Mouse (Mus musculus): ENCODE data around the gene Rrbp1. TPM values are rescaled to one million over a fixed set of nuclear protein-coding genes. Genes with fewer than 3 reads are reported as not detected.

Gene Rrbp1
- polyA plus RNA-seq, 1 experiment from 2014 or later = 106 TPM

GRCm38 (mm10) chr2:143991964-143992672, 18.9 kb downstream of the Rrbp1 start:
- Histone ChIP-seq H3K27me3 (replicated peaks; ENCODE audit: control insufficient read depth, insufficient read depth, low read length) (no peaks in the 10 kb centered on the region), H3K4me3 (ENCODE audit: low read length) (no peak overlapping the region), H3K4me1 (ENCODE audit: control insufficient read depth, insufficient read depth, low read length) (peaks cover 15% of the 10 kb centered on the region), H3K9ac (ENCODE audit: low read depth, low read length) (no peak overlapping the region), H3K9me3 (ENCODE audit: control insufficient read depth, low read length) (no peaks in the 10 kb centered on the region), H3K36me3 (ENCODE audit: control insufficient read depth, insufficient read depth, low read length) (no peaks in the 10 kb centered on the region), H3K27ac (ENCODE audit: low read length) (no peak overlapping the region), H3K4me2 (ENCODE audit: low read depth, low read length) (no peak overlapping the region)
- peak; percentile 35 for ATAC-seq
- WGBS = 74% methylated on average over 7 of the region's 7 CpGs

- WGBS = 57% methylated on average over 1 of the region's 1 CpGs
- H3K4me3 ChIP-seq (ENCODE audit: low read length) = no peak overlapping the region
- peaks cover 15% of the 10 kb centered on the region for H3K4me1 ChIP-seq (ENCODE audit: control insufficient read depth, insufficient read depth, low read length)
- no peaks in the 10 kb centered on the region for H3K9me3 ChIP-seq (ENCODE audit: control insufficient read depth, low read length)
- ATAC-seq = no peak
- no peak overlapping the region for H3K4me2 ChIP-seq (ENCODE audit: low read depth, low read length)
- H3K27ac ChIP-seq (ENCODE audit: low read length) = no peak overlapping the region
- H3K36me3 ChIP-seq (ENCODE audit: control insufficient read depth, insufficient read depth, low read length) = 0 out of 2 replicates have a peak, but pooled peaks cover under 1% of the 10 kb centered on the region
- no peaks in the 10 kb centered on the region for H3K27me3 ChIP-seq (replicated peaks; ENCODE audit: control insufficient read depth, insufficient read depth, low read length)
- no peak overlapping the region for H3K9ac ChIP-seq (ENCODE audit: low read depth, low read length)
These were observed 20.1 kb downstream of the Rrbp1 start for GRCm38 (mm10) chr2:143990997-143991396.

DNA sequence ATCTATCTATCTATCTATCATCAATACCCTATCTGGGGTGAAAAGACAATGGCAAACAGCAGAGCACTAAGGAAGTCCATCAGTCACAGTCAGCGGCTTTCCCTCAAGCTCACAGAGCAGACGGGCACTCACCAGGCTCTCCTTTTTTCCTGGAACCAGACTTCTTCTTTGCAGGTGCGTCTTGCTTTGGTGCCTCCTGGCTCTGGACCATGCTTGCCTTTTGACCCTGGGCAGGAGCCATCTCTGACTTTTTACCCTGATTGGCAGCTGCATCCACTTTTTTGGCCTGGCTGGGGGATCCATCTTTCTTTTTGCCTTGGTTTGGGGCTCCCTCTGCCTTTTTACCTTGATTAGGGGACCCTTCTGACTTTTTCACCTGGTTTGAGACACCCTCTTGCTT, 23.0 kb downstream of the Rrbp1 start:
- no peak overlapping the region for H3K4me3 ChIP-seq (ENCODE audit: low read length)
- no peak overlapping the region for H3K9ac ChIP-seq (ENCODE audit: low read depth, low read length)
- peaks cover 7% of the 10 kb centered on the region for H3K36me3 ChIP-seq (ENCODE audit: control insufficient read depth, insufficient read depth, low read length)
- no peak overlapping the region for H3K27ac ChIP-seq (ENCODE audit: low read length)
- H3K4me2 ChIP-seq (ENCODE audit: low read depth, low read length) = no peak overlapping the region
- H3K9me3 ChIP-seq (ENCODE audit: control insufficient read depth, low read length) = no peaks in the 10 kb centered on the region
- no peak for ATAC-seq
- peaks cover 11% of the 10 kb centered on the region for H3K4me1 ChIP-seq (ENCODE audit: control insufficient read depth, insufficient read depth, low read length)
- WGBS = 89% methylated on average over 3 of the region's 3 CpGs
- H3K27me3 ChIP-seq (replicated peaks; ENCODE audit: control insufficient read depth, insufficient read depth, low read length) = no peaks in the 10 kb centered on the region

DNA sequence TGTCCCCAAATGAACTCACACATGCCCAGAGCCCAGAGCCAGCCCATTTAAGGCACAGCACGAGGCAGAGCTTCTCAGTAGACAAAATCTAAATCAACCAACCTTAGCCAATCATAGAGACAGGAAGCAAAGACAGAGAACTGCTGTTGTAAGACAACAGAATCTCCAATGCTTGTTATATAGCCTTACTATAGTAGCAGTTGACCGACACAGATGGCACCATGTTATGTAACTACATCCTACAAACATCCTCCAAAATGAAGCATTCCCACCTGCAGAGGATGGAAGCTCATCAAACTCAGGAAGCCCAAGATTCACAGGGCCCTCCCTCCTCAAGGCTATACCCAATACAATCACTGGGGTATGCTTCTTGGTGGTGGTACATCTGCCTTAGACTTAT, 23.6 kb downstream of the Rrbp1 start:
- no peak for ATAC-seq
- Histone ChIP-seq H3K4me3 (ENCODE audit: low read length) (no peak overlapping the region), H3K9me3 (ENCODE audit: control insufficient read depth, low read length) (no peaks in the 10 kb centered on the region), H3K4me1 (ENCODE audit: control insufficient read depth, insufficient read depth, low read length) (peaks cover 8% of the 10 kb centered on the region), H3K36me3 (ENCODE audit: control insufficient read depth, insufficient read depth, low read length) (peaks cover 7% of the 10 kb centered on the region), H3K4me2 (ENCODE audit: low read depth, low read length) (no peak overlapping the region), H3K27ac (ENCODE audit: low read length) (no peak overlapping the region), H3K27me3 (replicated peaks; ENCODE audit: control insufficient read depth, insufficient read depth, low read length) (no peaks in the 10 kb centered on the region), H3K9ac (ENCODE audit: low read depth, low read length) (no peak overlapping the region)
- 74% methylated on average over 2 of the region's 2 CpGs for WGBS

- 0 out of 2 replicates have a peak, but pooled peaks cover 4% of the 10 kb centered on the region for H3K4me1 ChIP-seq (ENCODE audit: control insufficient read depth, insufficient read depth, low read length)
- no peak overlapping the region for H3K27ac ChIP-seq (ENCODE audit: low read length)
- no peaks in the 10 kb centered on the region for H3K9me3 ChIP-seq (ENCODE audit: control insufficient read depth, low read length)
- H3K9ac ChIP-seq (ENCODE audit: low read depth, low read length) = no peak overlapping the region
- 57% methylated on average over 2 of the region's 2 CpGs for WGBS
- no peak overlapping the region for H3K4me3 ChIP-seq (ENCODE audit: low read length)
- no peaks in the 10 kb centered on the region for H3K27me3 ChIP-seq (replicated peaks; ENCODE audit: control insufficient read depth, insufficient read depth, low read length)
- peaks cover 7% of the 10 kb centered on the region for H3K36me3 ChIP-seq (ENCODE audit: control insufficient read depth, insufficient read depth, low read length)
- ATAC-seq = no peak
- H3K4me2 ChIP-seq (ENCODE audit: low read depth, low read length) = no peak overlapping the region
These were observed 27.6 kb downstream of the Rrbp1 start for GRCm38 (mm10) chr2:143983482-143983881.

- Histone ChIP-seq H3K4me1 (ENCODE audit: control insufficient read depth, insufficient read depth, low read length) (0 out of 2 replicates have a peak, but pooled peaks cover 6% of the 10 kb centered on the region), H3K36me3 (ENCODE audit: control insufficient read depth, insufficient read depth, low read length) (peaks cover 10% of the 10 kb centered on the region), H3K4me2 (ENCODE audit: low read depth, low read length) (no peak overlapping the region), H3K9me3 (ENCODE audit: control insufficient read depth, low read length) (no peaks in the 10 kb centered on the region), H3K27me3 (replicated peaks; ENCODE audit: control insufficient read depth, insufficient read depth, low read length) (no peaks in the 10 kb centered on the region), H3K27ac (ENCODE audit: low read length) (no peak overlapping the region), H3K9ac (ENCODE audit: low read depth, low read length) (no peak overlapping the region), H3K4me3 (ENCODE audit: low read length) (no peak overlapping the region)
- 0 out of 2 replicates have a peak, but pooled peaks have one; percentile 27 for ATAC-seq
- WGBS = 58% methylated on average over 3 of the region's 3 CpGs
These were observed 28.2 kb downstream of the Rrbp1 start for GRCm38 (mm10) chr2:143982901-143983300.

- no peak overlapping the region for H3K4me3 ChIP-seq (ENCODE audit: low read length)
- ATAC-seq = no peak
- H3K9ac ChIP-seq (ENCODE audit: low read depth, low read length) = no peak overlapping the region
- whole genome bisulfite sequencing = 84% methylated on average over 4 of the region's 4 CpGs
- H3K4me1 ChIP-seq (ENCODE audit: control insufficient read depth, insufficient read depth, low read length) = 0 out of 2 replicates have a peak, but pooled peaks cover 6% of the 10 kb centered on the region
- H3K27ac ChIP-seq (ENCODE audit: low read length) = no peak overlapping the region
- no peaks in the 10 kb centered on the region for H3K9me3 ChIP-seq (ENCODE audit: control insufficient read depth, low read length)
- peaks cover 10% of the 10 kb centered on the region for H3K36me3 ChIP-seq (ENCODE audit: control insufficient read depth, insufficient read depth, low read length)
- H3K4me2 ChIP-seq (ENCODE audit: low read depth, low read length) = no peak overlapping the region
- H3K27me3 ChIP-seq (replicated peaks; ENCODE audit: control insufficient read depth, insufficient read depth, low read length) = no peaks in the 10 kb centered on the region
These were observed 28.9 kb downstream of the Rrbp1 start for GRCm38 (mm10) chr2:143982152-143982551.

DNA sequence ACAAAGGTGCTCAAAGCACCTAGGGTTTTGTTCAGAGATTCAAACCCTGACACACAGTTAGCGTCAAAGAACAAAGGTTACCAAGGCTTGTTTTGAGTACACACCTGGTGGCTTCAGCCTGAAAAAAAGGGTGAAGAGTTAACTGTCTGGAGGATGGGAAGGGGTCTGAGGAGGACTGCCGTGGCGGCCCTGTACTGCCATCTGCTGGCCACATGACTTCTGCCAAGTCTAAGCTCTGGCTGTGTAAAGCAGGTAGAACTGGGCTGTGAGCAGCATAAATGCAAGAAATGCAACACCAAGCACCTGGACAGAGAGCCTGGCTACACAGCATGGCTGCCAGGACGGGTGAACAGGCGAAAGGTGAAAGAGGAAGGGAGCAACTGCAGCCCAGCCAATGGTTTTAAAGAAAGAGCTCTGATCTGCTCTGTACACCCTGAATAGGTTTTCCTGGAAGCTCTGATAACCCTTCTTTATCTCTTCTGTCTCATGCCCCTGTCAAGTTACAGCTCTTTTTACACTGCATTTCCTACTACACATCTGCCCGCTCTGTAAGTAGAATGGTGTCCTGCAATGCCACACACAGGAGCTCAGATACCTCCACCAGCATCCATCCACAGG, 30.2 kb downstream of the Rrbp1 start:
- ATAC-seq = peak; percentile 52
- H3K27ac ChIP-seq (ENCODE audit: low read length) = no peak overlapping the region
- H3K4me2 ChIP-seq (ENCODE audit: low read depth, low read length) = no peak overlapping the region
- H3K9ac ChIP-seq (ENCODE audit: low read depth, low read length) = no peak overlapping the region
- H3K36me3 ChIP-seq (ENCODE audit: control insufficient read depth, insufficient read depth, low read length) = peaks cover 8% of the 10 kb centered on the region
- H3K4me3 ChIP-seq (ENCODE audit: low read length) = no peak overlapping the region
- H3K27me3 ChIP-seq (replicated peaks; ENCODE audit: control insufficient read depth, insufficient read depth, low read length) = no peaks in the 10 kb centered on the region
- 0 out of 2 replicates have a peak, but pooled peaks cover 6% of the 10 kb centered on the region for H3K4me1 ChIP-seq (ENCODE audit: control insufficient read depth, insufficient read depth, low read length)
- 39% methylated on average over 6 of the region's 6 CpGs for WGBS
- no peaks in the 10 kb centered on the region for H3K9me3 ChIP-seq (ENCODE audit: control insufficient read depth, low read length)

GRCm38 (mm10) chr2:143978444-143979147, 32.5 kb downstream of the Rrbp1 start:
- no peak for ATAC-seq

More at GRCm38 (mm10) chr2:143978444-143979147, 32.5 kb downstream of the Rrbp1 start:
- Histone ChIP-seq H3K36me3 (ENCODE audit: control insufficient read depth, insufficient read depth, low read length) (peaks cover 3% of the 10 kb centered on the region; the same call in 1 of the 2 replicates), H3K4me1 (ENCODE audit: control insufficient read depth, insufficient read depth, low read length) (0 out of 2 replicates have a peak, but pooled peaks cover 6% of the 10 kb centered on the region), H3K27ac (ENCODE audit: low read length) (no peak overlapping the region), H3K9ac (ENCODE audit: low read depth, low read length) (no peak overlapping the region), H3K9me3 (ENCODE audit: control insufficient read depth, low read length) (no peaks in the 10 kb centered on the region), H3K4me3 (ENCODE audit: low read length) (no peak overlapping the region), H3K27me3 (replicated peaks; ENCODE audit: control insufficient read depth, insufficient read depth, low read length) (no peaks in the 10 kb centered on the region), H3K4me2 (ENCODE audit: low read depth, low read length) (no peak overlapping the region)
- WGBS = 92% methylated on average over 8 of the region's 8 CpGs
